Mouse (Mus musculus): ENCODE data around the gene Chn2. TPM values are rescaled to one million over a fixed set of nuclear protein-coding genes. Genes with fewer than 3 reads are reported as not detected.

Chn2 gene
- total RNA-seq, 2 experiments from 2014 or later = 17.8 to 22.4 TPM

- no peak for DNase-seq (ENCODE audit: low spot score in 2 of 2)
Observed at GRCm38 (mm10) chr6:54227061-54227460, 187.7 kb downstream of the Chn2 start.

- no peak for DNase-seq (ENCODE audit: low spot score in 2 of 2)
Observed at GRCm38 (mm10) chr6:54228421-54228820, 189.1 kb downstream of the Chn2 start.

- DNase-seq (ENCODE audit: low spot score in 2 of 2) = peak in 1 of 2 experiments; percentile 52
Observed at GRCm38 (mm10) chr6:54228874-54229273, 189.5 kb downstream of the Chn2 start.

- DNase-seq (ENCODE audit: low spot score in 2 of 2) = no peak
Observed at GRCm38 (mm10) chr6:54231769-54232558, 192.6 kb downstream of the Chn2 start.

GRCm38 (mm10) chr6:54236441-54236840 is 197.1 kb downstream of the Chn2 start:
- no peak for DNase-seq (ENCODE audit: low spot score in 2 of 2)

- DNase-seq (ENCODE audit: low spot score in 2 of 2) = no peak
Observed at GRCm38 (mm10) chr6:54241761-54242160, 202.4 kb downstream of the Chn2 start.

- DNase-seq (ENCODE audit: low spot score in 2 of 2) = peak; percentile 31 to 67
Observed at GRCm38 (mm10) chr6:54242286-54242685, 202.9 kb downstream of the Chn2 start.

GRCm38 (mm10) chr6:54248354-54249252 is 209.2 kb downstream of the Chn2 start:
- DNase-seq (ENCODE audit: low spot score in 2 of 2) = no peak

- no peak for DNase-seq (ENCODE audit: low spot score in 2 of 2)
Observed at GRCm38 (mm10) chr6:54251401-54252191, 212.2 kb downstream of the Chn2 start.

GRCm38 (mm10) chr6:54253206-54253605 is 213.9 kb downstream of the Chn2 start:
- peak in 1 of 2 experiments; percentile 26 for DNase-seq (ENCODE audit: low spot score in 2 of 2)

GRCm38 (mm10) chr6:54253881-54254280 is 214.5 kb downstream of the Chn2 start:
- DNase-seq (ENCODE audit: low spot score in 2 of 2) = no peak

- DNase-seq (ENCODE audit: low spot score in 2 of 2) = peak in 1 of 2 experiments; percentile 35
Observed at GRCm38 (mm10) chr6:54254759-54255158, 215.4 kb downstream of the Chn2 start.

- DNase-seq (ENCODE audit: low spot score in 2 of 2) = no peak
Observed at GRCm38 (mm10) chr6:54255321-54255720, 216.0 kb downstream of the Chn2 start.

- no peak for DNase-seq (ENCODE audit: low spot score in 2 of 2)
Observed at GRCm38 (mm10) chr6:54256397-54256796, 217.0 kb downstream of the Chn2 start.

GRCm38 (mm10) chr6:54257552-54257951 is 218.2 kb downstream of the Chn2 start:
- no peak for DNase-seq (ENCODE audit: low spot score in 2 of 2)

- DNase-seq (ENCODE audit: low spot score in 2 of 2) = no peak
Observed at GRCm38 (mm10) chr6:54258462-54258861, 219.1 kb downstream of the Chn2 start.

GRCm38 (mm10) chr6:54262732-54263131 is 223.4 kb downstream of the Chn2 start:
- no peak for DNase-seq (ENCODE audit: low spot score in 2 of 2)

- DNase-seq (ENCODE audit: low spot score in 2 of 2) = peak in 1 of 2 experiments; percentile 24
Observed at GRCm38 (mm10) chr6:54263890-54264289, 224.5 kb downstream of the Chn2 start.

- DNase-seq (ENCODE audit: low spot score in 2 of 2) = no peak
Observed at GRCm38 (mm10) chr6:54264537-54264936, 225.2 kb downstream of the Chn2 start.

GRCm38 (mm10) chr6:54265384-54265783 is 226.0 kb downstream of the Chn2 start:
- DNase-seq (ENCODE audit: low spot score in 2 of 2) = no peak
